Mouse (Mus musculus) hindbrain, embryonic 10.5 days (tissue): ENCODE results near the gene Olfr231. TPM values are rescaled to one million over a fixed set of nuclear protein-coding genes. Genes with fewer than 3 reads are reported as not detected.

Experiments
- DNase-seq: peaks from one replicate; pipeline ENCODE4 v3.0.0-alpha.2; 2017; ENCODE audit warnings: low spot score
- H3K27ac ChIP-seq: fragments of 300-500 bp; sonication (generic); 2 replicates; pipeline ENCODE4 v1.5.1; 2016; ENCODE audit warnings: mild to moderate bottlenecking, moderate library complexity
- H3K27me3 ChIP-seq: fragments of 300-500 bp; sonication (generic); 2 replicates; pipeline ENCODE4 v1.6.1; 2016; ENCODE audit warnings: mild to moderate bottlenecking; ENCODE audit not compliant: poor library complexity, insufficient read depth, severe bottlenecking
- H3K36me3 ChIP-seq: fragments of 300-500 bp; sonication (generic); 2 replicates; pipeline ENCODE4 v1.6.1; 2016; ENCODE audit warnings: mild to moderate bottlenecking, moderate library complexity
- H3K4me1 ChIP-seq: fragments of 300-500 bp; sonication (generic); replicated peaks from 2 replicates; pipeline ENCODE4 v1.6.1; 2016; ENCODE audit warnings: mild to moderate bottlenecking
- H3K4me3 ChIP-seq: fragments of 300-500 bp; sonication (generic); 2 replicates; pipeline ENCODE4 v1.5.1; 2016; ENCODE audit warnings: mild to moderate bottlenecking, moderate library complexity
- H3K9me3 ChIP-seq: fragments of 300-500 bp; sonication (generic); 2 replicates; pipeline ENCODE4 v1.6.1; 2016; ENCODE audit warnings: mild to moderate bottlenecking, moderate library complexity
- WGBS: fragments of 180-500 bp; shearing (Covaris S2); methylation state at CpG from one replicate; pipeline ENCODE4 v1.1.7; 2016; 5-methylcytosine and 5-hydroxymethylcytosine counted together
- polyA plus RNA-seq: library from polyadenylated mRNA; unstranded; fragments of >200 nt; fragmentation: Nextera tagmentation; extraction: Ambion mirVana; gene quantifications from 2 replicates; pipeline ENCODE4 v1.2.1, GENCODE M21; 2016

Olfr231 gene
- polyA plus RNA-seq, 1 experiment from 2014 or later: not detected

GRCm38 (mm10) chr1:174066305-174066704 lies 54.7 kb downstream of the Olfr231 start, which contains the start of gene Olfr430:
Olfr430 (plus strand) TSS chr1:174066605.
- Histone ChIP-seq H3K27ac (no peak within 1 kb of the TSS), H3K9me3 (no peaks in the 10 kb centered on the region), H3K4me3 (no peak within 1 kb of the TSS), H3K36me3 (no peaks in the 10 kb centered on the region), H3K4me1 (no peaks in the 10 kb centered on the region), H3K27me3 (no peaks in the 10 kb centered on the region)
- no peak for DNase-seq
- 90% methylated on average over 3 of the region's 3 CpGs for WGBS

Other genes with a start within 250 kb of the Olfr231 start
- gene Ifi211, start 208.1 kb downstream of the Olfr231 start, polyA plus RNA-seq: 0.24 TPM in 1 of 2 replicates, not detected in the other
- gene Mndal, start 178.7 kb downstream of the Olfr231 start, polyA plus RNA-seq: 0.26 TPM in 1 of 2 replicates, not detected in the other
- gene Ifi203, start 178.5 kb downstream of the Olfr231 start, polyA plus RNA-seq: not detected in 2 replicates
- gene Ifi202b, start 138.4 kb downstream of the Olfr231 start, polyA plus RNA-seq: not detected in 2 replicates
- gene Ifi205, start 89.4 kb downstream of the Olfr231 start, polyA plus RNA-seq: 0.16 TPM in 1 of 2 replicates, not detected in the other
- not detected in 2 replicates for gene Olfr433, start 80.5 kb downstream of the Olfr231 start, polyA plus RNA-seq
- not detected in 2 replicates for gene Olfr432, start 72.0 kb downstream of the Olfr231 start, polyA plus RNA-seq
- not detected in 2 replicates for gene Olfr430, start 54.6 kb downstream of the Olfr231 start, polyA plus RNA-seq
- gene Olfr429, start 36.8 kb downstream of the Olfr231 start, polyA plus RNA-seq: not detected in 2 replicates
- gene Olfr427, start 24.3 kb downstream of the Olfr231 start, polyA plus RNA-seq: not detected in 2 replicates
- not detected in 2 replicates for gene Olfr424, start 10.4 kb upstream of the Olfr231 start, polyA plus RNA-seq
- not detected in 2 replicates for gene Olfr420, start 34.5 kb upstream of the Olfr231 start, polyA plus RNA-seq
- 0.78 and 1.5 TPM in 2 replicates for gene Spta1, start 51.6 kb upstream of the Olfr231 start, polyA plus RNA-seq
- gene Olfr419, start 130.9 kb upstream of the Olfr231 start, polyA plus RNA-seq: not detected in 2 replicates
- gene Mptx1, start 209.4 kb upstream of the Olfr231 start, polyA plus RNA-seq: not detected in 2 replicates
- not detected in 2 replicates for gene Olfr417, start 244.0 kb upstream of the Olfr231 start, polyA plus RNA-seq